Mouse (Mus musculus) neutrophil, adult 5-6 weeks (primary cell): Measurements from ENCODE around the gene Foxc2. TPM values are rescaled to one million over a fixed set of nuclear protein-coding genes. Genes with fewer than 3 reads are reported as not detected.
A peak's percentile ranks its signal among the peaks of the same experiment; 100 is the strongest.

Experiments used
- ATAC-seq: fragments of 151-379, 151-347 bp; 2 replicates; pipeline ENCODE4 v1.8.0; 2017; ENCODE audit warnings: mild to moderate bottlenecking, moderate TSS enrichment; ENCODE audit not compliant: insufficient number of reproducible peaks, poor library complexity, low FRiP score, severe bottlenecking; ENCODE audit errors: extremely low read depth
- total RNA-seq: library from RNA; stranded (forward); fragments of 200-1000 nt; gene quantifications from 2 replicates; pipeline ENCODE4 v1.2.3, GENCODE M21; 2017

The Foxc2 gene
- total RNA-seq, 1 experiment from 2014 or later = not detected

GRCm38 (mm10) chr8:121085011-121085410 lies 31.0 kb upstream of the Foxc2 start:
- ATAC-seq = no peak

GRCm38 (mm10) chr8:121085561-121085960 lies 30.4 kb upstream of the Foxc2 start:
- ATAC-seq = no peak

- no peak for ATAC-seq
Observed at GRCm38 (mm10) chr8:121086004-121086900, 29.7 kb upstream of the Foxc2 start.

- no peak for ATAC-seq
Observed at GRCm38 (mm10) chr8:121088281-121088680, 27.7 kb upstream of the Foxc2 start.

- no peak for ATAC-seq
Observed at GRCm38 (mm10) chr8:121088871-121089630, 26.9 kb upstream of the Foxc2 start.

GRCm38 (mm10) chr8:121089631-121090380 lies 26.2 kb upstream of the Foxc2 start:
- ATAC-seq = no peak

- ATAC-seq = no peak
Observed at GRCm38 (mm10) chr8:121090716-121091115, 25.3 kb upstream of the Foxc2 start.

GRCm38 (mm10) chr8:121092141-121092540 lies 23.8 kb upstream of the Foxc2 start:
- ATAC-seq = no peak

GRCm38 (mm10) chr8:121092627-121093026 lies 23.3 kb upstream of the Foxc2 start:
- peak; percentile 47 for ATAC-seq

GRCm38 (mm10) chr8:121093496-121093895 lies 22.5 kb upstream of the Foxc2 start:
- ATAC-seq = no peak

- peak; percentile 27; the same call in 1 of the 2 replicates for ATAC-seq
Observed at GRCm38 (mm10) chr8:121104049-121104818, 11.7 kb upstream of the Foxc2 start.

- ATAC-seq = peak; percentile 76
Observed at GRCm38 (mm10) chr8:121107668-121108656, 8.0 kb upstream of the Foxc2 start, which contains the start of gene Mthfsd. Gene Mthfsd, minus strand, starts transcription at chr8:121108392.

- ATAC-seq = no peak
Observed at GRCm38 (mm10) chr8:121108657-121109056, 7.3 kb upstream of the Foxc2 start.

GRCm38 (mm10) chr8:121111145-121111907 lies 4.6 kb upstream of the Foxc2 start:
- ATAC-seq = no peak

GRCm38 (mm10) chr8:121113261-121113660 lies 2.7 kb upstream of the Foxc2 start:
- peak; percentile 89 for ATAC-seq

- ATAC-seq = no peak
Observed at GRCm38 (mm10) chr8:121115136-121115535, 835 bp upstream of the Foxc2 start.
